Comparison of ENCODE assay signal across 14 mouse cellular contexts in genomic region chr10:111724574-111725414, GRCm38 (mm10).
DNase-seq lines count a peak whose midpoint lies in the region; ATAC-seq lines count a peak whose summit lies in the region.
"Had no signal": no experiment of that assay in that cellular context is flagged by ENCODE, and none has a peak within 500 bp of the region (broad histone marks: within the 10 kb centered on the region; RNA-seq: fewer than 3 reads in every experiment).

No protein-coding gene starts in this region.

- peak; percentile 45 for DNase-seq in adrenal gland, adult 2 months
- no peak for DNase-seq in adrenal gland, postnatal 25 days
- DNase-seq in liver, embryonic 11.5 days (ENCODE audit: low spot score), result no peak
- DNase-seq in splenic B cell, adult 2 months (ENCODE audit: low read depth, low spot score), result peak; percentile 4
- DNase-seq in left cerebral cortex, postnatal 14 days (ENCODE audit: low spot score in 2 of 2), result no peak
- DNase-seq: heart, adult 2 months; lung, postnatal 4 days; thymus, adult 2 months had no signal

- H3K27ac ChIP-seq in liver, embryonic 16.5 days (ENCODE audit: low read length), result no peak overlapping the region
- no peak overlapping the region for H3K27ac ChIP-seq in liver, embryonic 11.5 days (ENCODE audit: low read depth, low read length)
- no peak overlapping the region for H3K27ac ChIP-seq in embryonic facial prominence, embryonic 15.5 days (replicated peaks)
- H3K27ac ChIP-seq: heart, adult 2 months; hindbrain, embryonic 12.5 days had no signal

- no peak overlapping the region for H3K9ac ChIP-seq in liver, embryonic 16.5 days (ENCODE audit: low read depth, low read length)
- H3K9ac ChIP-seq in liver, embryonic 11.5 days (ENCODE audit: low read depth, low read length), result no peak overlapping the region
- H3K9ac ChIP-seq in embryonic facial prominence, embryonic 15.5 days, result no peak overlapping the region
- H3K9ac ChIP-seq: hindbrain, embryonic 12.5 days had no signal

- no peaks in the 10 kb centered on the region for H3K27me3 ChIP-seq in liver, embryonic 16.5 days (ENCODE audit: control insufficient read depth, insufficient read depth, low read depth, low read length)
- no peaks in the 10 kb centered on the region for H3K27me3 ChIP-seq in liver, embryonic 11.5 days (replicated peaks; ENCODE audit: control insufficient read depth, insufficient read depth, low read length)
- no peaks in the 10 kb centered on the region for H3K27me3 ChIP-seq in embryonic facial prominence, embryonic 15.5 days
- no peaks in the 10 kb centered on the region for H3K27me3 ChIP-seq in splenic B cell, adult 2 months (ENCODE audit: control insufficient read depth, insufficient read depth, low read length, poor library complexity, severe bottlenecking)
- H3K27me3 ChIP-seq: hindbrain, embryonic 12.5 days had no signal

- H3K9me3 ChIP-seq in liver, embryonic 16.5 days (replicated peaks; ENCODE audit: control insufficient read depth, low read length), result no peaks in the 10 kb centered on the region
- no peaks in the 10 kb centered on the region for H3K9me3 ChIP-seq in liver, embryonic 11.5 days (ENCODE audit: control insufficient read depth, low read length)
- no peaks in the 10 kb centered on the region for H3K9me3 ChIP-seq in embryonic facial prominence, embryonic 15.5 days (replicated peaks)
- H3K9me3 ChIP-seq: hindbrain, embryonic 12.5 days had no signal

- 46% methylated on average over 7 of the region's 7 CpGs for WGBS in liver, embryonic 16.5 days (ENCODE audit: insufficient replicate concordance)
- 63% methylated on average over 7 of the region's 7 CpGs for WGBS in liver, embryonic 11.5 days
- WGBS in embryonic facial prominence, embryonic 15.5 days, result 45% methylated on average over 7 of the region's 7 CpGs

- peak; percentile 21; the same call in 1 of the 2 replicates for ATAC-seq in liver, embryonic 16.5 days (ENCODE audit: low read depth)
- ATAC-seq in liver, embryonic 11.5 days (replicated peaks; ENCODE audit: low FRiP score), result no peak
- peak; percentile 67 for ATAC-seq in embryonic facial prominence, embryonic 15.5 days (ENCODE audit: insufficient number of reproducible peaks, low FRiP score, low TSS enrichment, low read depth)
- no peak for ATAC-seq in erythroid progenitor cell, adult 5-6 weeks (replicated peaks; ENCODE audit: low FRiP score, poor library complexity, severe bottlenecking)
- ATAC-seq: activated CD4-positive, CD25-positive, alpha-beta regulatory T cell, adult 4 months; intestine, postnatal 0 days had no signal

- H3K4me1 ChIP-seq in liver, embryonic 16.5 days (ENCODE audit: control insufficient read depth, low read depth, low read length), result no peaks in the 10 kb centered on the region
- H3K4me1 ChIP-seq in liver, embryonic 11.5 days (replicated peaks; ENCODE audit: control insufficient read depth, insufficient read depth, low read length), result no peaks in the 10 kb centered on the region
- H3K4me1 ChIP-seq in embryonic facial prominence, embryonic 15.5 days, result 0 out of 2 replicates have a peak, but pooled peaks cover 3% of the 10 kb centered on the region
- H3K4me1 ChIP-seq: hindbrain, embryonic 12.5 days had no signal

- no peaks in the 10 kb centered on the region for H3K36me3 ChIP-seq in liver, embryonic 16.5 days (ENCODE audit: control insufficient read depth, insufficient read depth)
- H3K36me3 ChIP-seq in liver, embryonic 11.5 days (ENCODE audit: control insufficient read depth, insufficient read depth, low read length), result no peaks in the 10 kb centered on the region
- H3K36me3 ChIP-seq in embryonic facial prominence, embryonic 15.5 days, result no peaks in the 10 kb centered on the region
- no peaks in the 10 kb centered on the region for H3K36me3 ChIP-seq in splenic B cell, adult 2 months (ENCODE audit: control insufficient read depth, insufficient read depth, low read length, poor library complexity, severe bottlenecking)
- H3K36me3 ChIP-seq: hindbrain, embryonic 12.5 days had no signal

- H3K4me3 ChIP-seq in liver, embryonic 16.5 days (ENCODE audit: low read depth, low read length), result no peak overlapping the region
- H3K4me3 ChIP-seq in liver, embryonic 11.5 days (ENCODE audit: low read depth, low read length), result no peak overlapping the region
- no peak overlapping the region for H3K4me3 ChIP-seq in embryonic facial prominence, embryonic 15.5 days (replicated peaks)
- H3K4me3 ChIP-seq: heart, adult 2 months; hindbrain, embryonic 12.5 days had no signal

- intact Hi-C loops in left cerebral cortex, postnatal 14 days (cut with DNase I), result no loop called here

- H3K4me2 ChIP-seq in liver, embryonic 16.5 days (ENCODE audit: low read depth, low read length), result no peak overlapping the region
- H3K4me2 ChIP-seq in liver, embryonic 11.5 days, result no peak overlapping the region
- no peak overlapping the region for H3K4me2 ChIP-seq in embryonic facial prominence, embryonic 15.5 days (replicated peaks)
- H3K4me2 ChIP-seq: hindbrain, embryonic 12.5 days had no signal

Comparison
In these comparisons a context has a peak if more than half of its experiments do, and no peak if none do; other contexts are left out.
1. DNase-seq: peak in adrenal gland, adult 2 months (single experiment) and splenic B cell, adult 2 months (single experiment); none in adrenal gland, postnatal 25 days (single experiment), liver, embryonic 11.5 days (single experiment) and left cerebral cortex, postnatal 14 days (0 of 2).
2. ATAC-seq: peak in liver, embryonic 16.5 days (single experiment) and embryonic facial prominence, embryonic 15.5 days (single experiment); none in liver, embryonic 11.5 days (single experiment) and erythroid progenitor cell, adult 5-6 weeks (single experiment).